Mouse (Mus musculus) right cerebral cortex, postnatal 25 days (tissue): ENCODE data around the gene Cped1.

Experiments
- DNase-seq: peaks from one replicate; pipeline ENCODE4 v3.0.0; 2022

Gene Cped1

DNA sequence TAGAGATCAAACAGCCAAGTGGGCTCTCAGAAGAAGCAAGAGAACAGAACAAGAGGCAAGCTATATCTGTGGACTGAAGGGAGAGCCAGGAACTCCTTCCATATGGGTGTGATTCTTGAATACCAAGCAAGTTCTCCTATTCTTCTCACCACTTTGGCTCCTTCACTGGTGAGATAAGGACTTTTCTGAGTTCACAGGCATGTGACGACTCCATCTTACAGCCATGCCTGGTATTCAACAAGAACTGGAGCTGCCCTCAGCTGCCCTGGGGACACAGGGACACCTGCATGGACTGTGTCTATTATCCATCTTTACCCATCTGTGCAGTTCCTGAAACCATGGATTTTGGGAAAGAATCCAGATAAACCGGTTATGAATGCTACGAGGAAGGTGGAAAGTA lies 15.2 kb downstream of the Cped1 start:
- no peak for DNase-seq

DNA sequence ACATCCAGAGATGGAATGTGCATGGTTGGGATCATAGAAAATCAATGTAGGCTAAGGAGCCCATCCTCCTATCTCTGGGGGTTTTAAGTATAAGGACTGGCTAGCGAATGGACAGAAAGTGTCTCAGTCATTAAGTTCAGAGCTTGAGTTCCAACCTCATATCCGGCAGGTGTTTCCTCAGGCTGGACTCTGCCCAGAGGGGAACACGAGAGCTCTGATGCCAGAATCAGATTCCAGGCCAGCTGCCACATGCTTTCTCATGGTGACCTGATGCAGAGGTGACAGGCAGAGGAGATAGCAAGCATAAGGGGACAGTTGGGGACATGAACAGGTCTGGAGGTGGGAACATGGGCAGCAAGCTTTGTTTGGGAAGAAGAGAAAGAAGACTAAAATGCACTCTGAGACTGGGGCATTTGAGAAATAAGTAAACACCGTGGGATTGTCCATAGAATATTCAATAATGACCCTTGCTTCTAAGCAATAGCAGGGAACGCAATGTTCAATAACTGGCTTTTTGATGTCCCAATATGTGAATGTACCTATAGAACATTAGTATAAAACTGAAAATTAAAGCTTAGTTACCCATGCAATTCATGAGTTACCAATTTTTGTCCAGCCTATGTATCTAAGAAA lies 15.7 kb downstream of the Cped1 start:
- no peak for DNase-seq

GRCm38 (mm10) chr6:22002521-22003199 lies 16.9 kb downstream of the Cped1 start:
- DNase-seq, result no peak

DNA sequence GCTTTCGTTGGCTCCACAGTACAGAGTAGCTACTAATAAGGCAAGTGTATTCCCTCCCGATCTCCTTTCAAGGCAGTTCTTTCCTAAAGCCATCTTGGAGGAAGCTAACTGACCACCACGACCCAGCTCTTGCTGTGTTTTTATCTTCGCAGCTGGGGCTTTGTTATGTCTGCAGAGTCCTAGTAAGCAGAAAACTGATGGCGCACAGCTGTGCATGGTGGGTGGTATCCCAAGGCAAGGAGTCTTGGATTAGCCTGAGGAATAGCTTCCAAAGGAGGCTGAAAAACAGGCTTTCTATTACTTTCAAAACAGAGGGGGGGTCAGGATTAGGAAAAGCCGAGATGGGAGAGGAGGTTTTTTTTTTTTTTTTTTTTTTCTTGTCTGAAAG lies 17.5 kb downstream of the Cped1 start:
- no peak for DNase-seq

GRCm38 (mm10) chr6:22003959-22004543 lies 18.3 kb downstream of the Cped1 start:
- DNase-seq, result no peak

DNA sequence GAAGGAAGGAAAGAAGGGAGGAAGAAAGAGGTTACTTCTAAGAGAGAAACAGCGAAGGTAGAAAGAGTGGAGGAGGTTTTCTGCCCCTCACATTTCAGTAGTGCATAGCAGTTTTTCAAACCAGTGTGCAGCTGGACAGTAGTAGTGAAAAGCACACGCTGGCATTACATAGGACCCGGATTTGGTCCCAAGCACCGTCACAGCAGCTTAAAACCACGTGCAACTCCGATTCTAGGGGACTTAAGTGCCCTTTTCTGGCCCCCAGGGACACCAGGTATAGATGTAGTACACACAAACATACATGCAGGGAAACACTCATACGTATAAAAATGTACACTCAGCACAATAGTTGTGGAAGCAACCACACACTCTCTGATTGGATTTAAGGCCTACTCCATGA lies 22.6 kb downstream of the Cped1 start:
- no peak for DNase-seq

DNA sequence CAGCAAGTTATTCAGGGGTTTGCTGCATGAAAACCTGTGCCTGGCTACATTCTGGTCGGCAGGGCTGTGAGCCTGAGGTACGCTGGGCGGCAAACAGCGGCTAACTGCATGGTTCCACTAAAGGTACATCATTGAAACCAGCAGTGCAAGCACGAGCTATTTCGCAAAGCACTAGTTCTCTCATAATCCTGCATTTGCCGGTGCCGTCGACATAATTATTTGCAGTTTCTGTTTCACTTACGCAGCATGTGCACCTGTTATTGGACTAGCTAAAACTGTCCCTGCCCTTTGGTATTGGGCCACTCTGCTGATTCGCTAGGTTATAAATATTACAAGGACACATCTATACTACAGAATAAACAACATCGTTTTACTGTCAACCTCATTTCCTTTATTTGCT lies 24.5 kb downstream of the Cped1 start:
- no peak for DNase-seq

- no peak for DNase-seq
Measured at GRCm38 (mm10) chr6:22010761-22011281, 25.1 kb downstream of the Cped1 start.

GRCm38 (mm10) chr6:22011546-22011945 lies 25.8 kb downstream of the Cped1 start:
- no peak for DNase-seq

GRCm38 (mm10) chr6:22012099-22012498 lies 26.4 kb downstream of the Cped1 start:
- DNase-seq, result no peak

- no peak for DNase-seq
Measured at GRCm38 (mm10) chr6:22012501-22012900, 26.8 kb downstream of the Cped1 start.

GRCm38 (mm10) chr6:22013394-22013793 lies 27.7 kb downstream of the Cped1 start:
- no peak for DNase-seq

DNA sequence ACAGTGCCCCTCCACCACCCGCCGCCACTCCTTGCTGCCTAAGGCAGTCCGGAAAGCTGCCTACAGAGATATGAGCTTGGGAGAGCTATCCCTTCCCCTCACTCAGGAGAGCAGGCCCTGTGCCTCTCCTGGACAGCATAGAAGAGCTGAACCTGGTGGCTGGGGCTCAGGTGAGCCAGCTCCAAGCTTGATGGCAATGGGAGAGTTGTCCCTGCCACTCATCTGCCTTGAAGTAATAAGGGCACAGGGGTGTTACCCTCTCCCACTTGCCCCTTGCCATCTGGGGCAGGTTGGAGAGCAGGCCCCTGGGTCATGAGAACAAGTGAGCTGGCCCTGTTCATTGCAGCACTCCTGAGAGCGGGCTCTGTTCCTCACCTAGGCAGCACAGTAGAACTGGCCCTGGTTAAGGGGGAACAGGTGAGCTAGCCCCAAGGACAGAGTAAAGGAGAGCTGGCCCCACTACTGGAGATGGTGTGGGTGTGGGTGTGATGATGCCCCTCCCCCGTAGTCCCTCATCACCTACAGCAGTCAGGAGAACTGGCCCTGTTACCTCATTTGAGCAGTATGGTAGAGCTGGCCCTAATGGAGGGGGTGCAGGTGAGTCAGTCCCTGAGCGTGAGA lies 28.7 kb downstream of the Cped1 start:
- no peak for DNase-seq

GRCm38 (mm10) chr6:22017631-22018030 lies 31.9 kb downstream of the Cped1 start:
- no peak for DNase-seq

DNA sequence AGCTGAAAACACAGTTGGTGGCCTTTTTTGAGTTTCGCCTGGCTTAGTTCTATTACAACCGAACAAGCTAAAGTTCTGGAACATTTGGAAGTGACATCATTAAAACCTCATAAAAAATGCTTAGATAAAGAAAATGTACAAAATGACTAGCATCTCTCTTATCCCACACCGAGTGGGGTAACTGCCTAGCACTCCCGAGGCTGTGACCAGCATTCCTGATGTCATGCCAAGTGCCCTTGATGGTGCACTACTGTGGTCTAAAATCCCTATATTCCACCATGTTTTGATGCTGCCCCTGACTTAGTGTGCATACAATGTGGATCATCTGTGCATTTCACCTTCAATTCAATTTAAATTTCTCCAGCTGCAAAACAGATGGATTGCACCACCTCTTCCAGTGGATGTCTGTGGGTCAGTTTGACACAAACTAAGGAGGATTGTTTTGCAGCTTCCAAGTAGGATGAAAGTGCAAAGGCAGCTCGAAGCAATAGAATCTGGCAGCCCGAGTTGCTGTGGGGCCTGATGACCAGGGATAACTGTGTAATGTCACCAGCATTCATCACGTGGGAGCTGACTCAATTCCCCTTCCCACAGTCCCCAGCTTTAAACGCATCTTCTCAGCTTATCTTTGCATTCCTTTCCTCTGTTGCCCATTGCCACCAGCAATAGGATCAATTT lies 33.2 kb downstream of the Cped1 start:
- DNase-seq, result no peak

DNA sequence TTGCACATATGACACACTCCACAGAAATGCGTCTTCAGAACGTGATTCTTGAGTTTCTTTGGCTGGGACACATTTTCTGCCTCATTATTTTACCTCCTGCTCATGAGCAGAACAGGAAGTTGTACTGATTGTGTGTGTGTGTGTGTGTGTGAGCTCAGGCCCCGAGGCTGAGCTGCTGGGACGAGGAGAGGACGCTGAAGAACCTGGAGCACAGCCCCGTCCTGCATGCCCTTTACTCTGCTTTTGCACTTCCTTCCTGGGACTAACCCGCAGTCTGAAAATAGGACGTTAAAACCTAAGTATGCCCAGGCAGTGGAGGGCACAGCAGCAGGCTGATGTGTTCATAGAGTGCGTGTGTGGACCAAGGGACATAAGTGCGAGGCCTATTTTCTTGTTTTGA lies 33.9 kb downstream of the Cped1 start:
- DNase-seq, result no peak

- no peak for DNase-seq
Measured at GRCm38 (mm10) chr6:22020696-22021095, 35.0 kb downstream of the Cped1 start.

- no peak for DNase-seq
Measured at GRCm38 (mm10) chr6:22021315-22021714, 35.6 kb downstream of the Cped1 start.

DNA sequence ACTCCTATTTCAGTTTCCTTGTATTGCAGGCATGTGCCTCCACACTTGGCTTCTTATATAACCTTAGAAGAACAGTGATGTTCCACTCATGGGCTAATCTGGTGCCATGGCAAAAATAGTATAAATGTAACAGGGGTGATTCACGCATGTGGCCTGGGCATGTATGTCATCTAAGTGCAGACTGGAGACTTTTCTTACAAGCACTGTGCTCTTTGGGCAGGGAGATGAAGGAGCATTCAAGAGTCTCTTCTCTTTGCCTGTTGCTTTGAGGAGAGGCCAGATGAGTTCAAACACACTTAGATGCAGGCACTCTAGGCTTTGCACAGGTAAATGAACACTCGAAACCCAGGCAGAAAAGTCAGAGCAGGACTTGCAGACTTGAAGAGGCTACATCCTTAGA lies 38.5 kb downstream of the Cped1 start:
- DNase-seq, result no peak

DNA sequence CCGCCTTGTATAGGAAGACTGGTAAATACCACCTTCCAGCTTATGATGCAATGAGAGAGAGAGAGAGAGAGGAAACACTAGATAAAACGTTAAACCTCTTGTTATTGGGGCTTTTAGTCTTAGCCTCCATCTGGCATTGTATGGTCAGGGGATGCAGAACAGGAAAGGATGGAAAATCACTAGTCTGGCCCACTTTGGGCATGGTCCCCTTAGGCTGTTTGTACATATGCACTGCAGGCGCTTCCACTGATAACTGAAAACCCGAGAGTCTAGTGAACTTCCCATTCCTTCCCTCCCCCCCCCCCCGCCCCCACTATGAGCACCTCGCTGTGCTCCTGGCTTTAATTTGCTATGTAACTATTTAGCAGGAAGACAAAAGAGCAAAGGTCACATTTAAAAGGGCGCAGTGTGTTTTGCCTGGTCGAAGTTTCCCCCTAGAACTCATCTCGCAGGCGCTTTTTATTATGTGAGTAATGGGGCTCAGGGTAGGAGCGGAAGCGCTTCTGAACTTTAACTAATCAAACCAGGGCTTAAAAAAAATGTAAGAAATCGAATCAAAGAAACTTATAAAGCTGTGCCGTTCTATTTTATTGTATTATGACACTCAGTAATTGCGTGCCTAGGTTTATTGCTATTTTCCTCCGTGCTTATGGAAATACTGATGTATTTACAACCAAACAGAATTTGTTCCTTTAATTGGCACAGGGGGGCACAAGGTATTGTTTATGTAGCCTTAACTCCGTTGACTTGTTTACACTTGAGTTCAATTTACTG lies 40.1 kb downstream of the Cped1 start:
- DNase-seq, result no peak

DNA sequence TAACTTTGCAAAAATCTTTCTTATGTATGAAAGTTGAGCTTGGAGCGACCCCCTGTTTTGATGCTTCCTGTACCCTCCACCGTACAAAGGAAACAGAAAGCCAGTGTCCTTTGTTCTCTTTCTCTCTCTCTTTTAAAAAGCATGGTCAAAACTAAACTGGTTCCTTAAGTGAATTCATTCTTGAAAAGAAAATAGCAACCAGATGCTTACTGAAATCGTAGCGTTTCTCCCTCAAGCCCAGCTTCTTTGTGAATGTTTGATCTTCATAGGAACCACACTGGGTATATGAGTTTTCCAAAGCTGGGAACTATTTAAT lies 40.6 kb downstream of the Cped1 start:
- no peak for DNase-seq

DNA sequence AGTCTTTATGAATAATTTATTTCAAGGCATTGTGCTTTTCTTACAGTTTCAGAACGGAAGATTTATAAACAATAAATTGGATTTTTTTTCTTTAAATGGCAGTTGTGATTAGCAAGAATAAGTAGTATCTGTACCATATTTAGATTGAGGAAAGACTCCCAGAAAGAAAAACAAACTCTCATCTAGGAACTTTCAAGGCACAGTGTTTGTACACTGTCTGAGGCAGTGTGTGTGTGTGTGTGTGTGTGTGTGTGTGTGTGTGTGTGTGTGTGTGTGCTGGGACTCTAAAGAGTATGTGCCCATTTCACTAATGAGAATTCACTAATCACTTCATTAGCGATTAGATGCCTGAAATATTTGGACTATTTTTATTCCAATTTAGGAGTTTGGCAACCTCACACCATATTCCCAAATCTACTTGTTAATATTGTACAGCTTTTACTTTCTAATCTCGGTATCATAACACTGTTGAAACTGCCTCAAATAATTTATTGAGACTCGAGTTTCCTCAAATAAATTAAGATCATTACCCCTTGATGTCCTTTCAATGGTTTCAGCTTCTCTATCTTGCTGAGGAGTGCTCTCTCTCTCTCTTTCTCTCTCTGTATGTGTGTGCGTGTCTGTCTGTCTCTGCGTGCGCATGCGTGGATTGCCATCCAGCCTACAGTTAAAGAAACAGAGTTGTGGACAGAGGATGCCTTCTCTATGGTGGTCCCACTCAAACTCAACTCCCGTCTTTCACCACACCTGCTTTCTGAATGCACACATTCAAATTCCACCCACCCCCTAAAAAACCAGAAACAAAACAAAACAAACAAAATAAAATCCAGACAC lies 41.3 kb downstream of the Cped1 start:
- DNase-seq, result no peak
